Mouse (Mus musculus): Measurements from ENCODE around the gene Mfrp. TPM values are rescaled to one million over a fixed set of nuclear protein-coding genes. Genes with fewer than 3 reads are reported as not detected.

The Mfrp gene
- polyA plus RNA-seq, 1 experiment = 0.05 TPM

GRCm38 (mm10) chr9:44114453-44114852 lies 12.9 kb downstream of the Mfrp start:
- H3ac ChIP-seq (ENCODE audit: control insufficient read depth, insufficient read length, low read depth) = no peak overlapping the region
- TF ChIP-seq MYOD1 (IDR thresholded peaks at IDR 0.05; ENCODE audit: control insufficient read depth, insufficient read length, low read depth) (no peak), FOSL1 (IDR thresholded peaks at IDR 0.05; ENCODE audit: insufficient read depth, low read length, poor library complexity, severe bottlenecking) (no peak), MAX (IDR thresholded peaks at IDR 0.05) (no peak), USF1 (IDR thresholded peaks at IDR 0.05; ENCODE audit: low read depth) (no peak), CEBPB (IDR thresholded peaks at IDR 0.05; ENCODE audit: low read depth) (no peak)
- no peaks in the 10 kb centered on the region for H3K36me3 ChIP-seq (ENCODE audit: control insufficient read depth, insufficient read depth)
- peaks cover 3% of the 10 kb centered on the region for H3K79me3 ChIP-seq (ENCODE audit: low read depth)
- H3K27me3 ChIP-seq (ENCODE audit: control insufficient read depth, insufficient read depth, insufficient read length) = no peaks in the 10 kb centered on the region
- peaks cover 29% of the 10 kb centered on the region for H3K79me2 ChIP-seq (ENCODE audit: control insufficient read depth, insufficient read depth)
- no peak overlapping the region for H3K4me3 ChIP-seq (ENCODE audit: insufficient read depth, poor library complexity, severe bottlenecking)

- TF ChIP-seq MYOG (IDR thresholded peaks at IDR 0.05; ENCODE audit: control insufficient read depth, extremely low read depth, insufficient read length) (no peak), FOSL1 (IDR thresholded peaks at IDR 0.05; ENCODE audit: insufficient read depth, low read length, poor library complexity, severe bottlenecking) (no peak), CEBPB (IDR thresholded peaks at IDR 0.05; ENCODE audit: low read depth) (no peak), USF1 (IDR thresholded peaks at IDR 0.05; ENCODE audit: low read depth) (no peak), MAX (IDR thresholded peaks at IDR 0.05) (no peak), MYOD1 (IDR thresholded peaks at IDR 0.05; ENCODE audit: control insufficient read depth, insufficient read length, low read depth) (no peak), CTCF (IDR thresholded peaks at IDR 0.05; ENCODE audit: control insufficient read depth, insufficient read depth, insufficient read length) (no peak)
- H3K4me3 ChIP-seq (ENCODE audit: insufficient read depth, poor library complexity, severe bottlenecking) = no peak overlapping the region
- H3K36me3 ChIP-seq (ENCODE audit: control insufficient read depth, insufficient read depth) = no peaks in the 10 kb centered on the region
- no peaks in the 10 kb centered on the region for H3K27me3 ChIP-seq (ENCODE audit: control insufficient read depth, insufficient read depth, insufficient read length)
- H3K79me2 ChIP-seq (ENCODE audit: control insufficient read depth, insufficient read depth) = peaks cover 18% of the 10 kb centered on the region
- H3ac ChIP-seq (ENCODE audit: control insufficient read depth, insufficient read length, low read depth) = no peak overlapping the region
- no peaks in the 10 kb centered on the region for H3K79me3 ChIP-seq (ENCODE audit: low read depth)
Observed at GRCm38 (mm10) chr9:44115599-44115998, 14.1 kb downstream of the Mfrp start.

GRCm38 (mm10) chr9:44116182-44116581 lies 14.7 kb downstream of the Mfrp start:
- Histone ChIP-seq H3K79me3 (ENCODE audit: low read depth) (no peaks in the 10 kb centered on the region), H3K79me2 (ENCODE audit: control insufficient read depth, insufficient read depth) (peaks cover 12% of the 10 kb centered on the region), H3ac (ENCODE audit: control insufficient read depth, insufficient read length, low read depth) (no peak overlapping the region), H3K4me3 (ENCODE audit: insufficient read depth, poor library complexity, severe bottlenecking) (no peak overlapping the region), H3K27me3 (ENCODE audit: control insufficient read depth, insufficient read depth, insufficient read length) (no peaks in the 10 kb centered on the region), H3K36me3 (ENCODE audit: control insufficient read depth, insufficient read depth) (no peaks in the 10 kb centered on the region)
- TF ChIP-seq MYOG (IDR thresholded peaks at IDR 0.05; ENCODE audit: control insufficient read depth, extremely low read depth, insufficient read length) (no peak), CTCF (IDR thresholded peaks at IDR 0.05; ENCODE audit: control insufficient read depth, insufficient read depth, insufficient read length) (no peak), USF1 (IDR thresholded peaks at IDR 0.05; ENCODE audit: low read depth) (no peak), CEBPB (IDR thresholded peaks at IDR 0.05; ENCODE audit: low read depth) (no peak), FOSL1 (IDR thresholded peaks at IDR 0.05; ENCODE audit: insufficient read depth, low read length, poor library complexity, severe bottlenecking) (no peak), MYOD1 (IDR thresholded peaks at IDR 0.05; ENCODE audit: control insufficient read depth, insufficient read length, low read depth) (no peak), MAX (IDR thresholded peaks at IDR 0.05) (no peak)

- TF ChIP-seq CTCF (IDR thresholded peaks at IDR 0.05; ENCODE audit: control insufficient read depth, insufficient read depth, insufficient read length) (peak; percentile 20), MYOD1 (IDR thresholded peaks at IDR 0.05; ENCODE audit: control insufficient read depth, insufficient read length, low read depth) (no peak)
- Histone ChIP-seq H3K79me2 (ENCODE audit: control insufficient read depth, insufficient read depth) (no peaks in the 10 kb centered on the region), H3K27me3 (ENCODE audit: control insufficient read depth, insufficient read depth, insufficient read length) (no peaks in the 10 kb centered on the region), H3K4me3 (ENCODE audit: insufficient read depth, poor library complexity, severe bottlenecking) (no peak overlapping the region), H3ac (ENCODE audit: control insufficient read depth, insufficient read length, low read depth) (no peak overlapping the region), H3K36me3 (ENCODE audit: control insufficient read depth, insufficient read depth) (no peaks in the 10 kb centered on the region), H3K79me3 (ENCODE audit: low read depth) (no peaks in the 10 kb centered on the region)
Observed at GRCm38 (mm10) chr9:44119011-44119410, 17.5 kb downstream of the Mfrp start.

- no peaks in the 10 kb centered on the region for H3K36me3 ChIP-seq (ENCODE audit: control insufficient read depth, insufficient read depth)
- no peaks in the 10 kb centered on the region for H3K79me2 ChIP-seq (ENCODE audit: control insufficient read depth, insufficient read depth)
- TF ChIP-seq MYOG (IDR thresholded peaks at IDR 0.05; ENCODE audit: control insufficient read depth, extremely low read depth, insufficient read length) = no peak
- TF ChIP-seq CTCF (IDR thresholded peaks at IDR 0.05; ENCODE audit: control insufficient read depth, insufficient read depth, insufficient read length) = no peak
- TF ChIP-seq USF1 (IDR thresholded peaks at IDR 0.05; ENCODE audit: low read depth) = no peak
- no peak for TF ChIP-seq FOSL1 (IDR thresholded peaks at IDR 0.05; ENCODE audit: insufficient read depth, low read length, poor library complexity, severe bottlenecking)
- no peak overlapping the region for H3K4me3 ChIP-seq (ENCODE audit: insufficient read depth, poor library complexity, severe bottlenecking)
- H3ac ChIP-seq (ENCODE audit: control insufficient read depth, insufficient read length, low read depth) = no peak overlapping the region
- no peaks in the 10 kb centered on the region for H3K79me3 ChIP-seq (ENCODE audit: low read depth)
- H3K27me3 ChIP-seq (ENCODE audit: control insufficient read depth, insufficient read depth, insufficient read length) = no peaks in the 10 kb centered on the region
Observed at GRCm38 (mm10) chr9:44119948-44120465, 18.5 kb downstream of the Mfrp start.

- Histone ChIP-seq H3K79me2 (ENCODE audit: control insufficient read depth, insufficient read depth) (no peaks in the 10 kb centered on the region), H3K79me3 (ENCODE audit: low read depth) (no peaks in the 10 kb centered on the region), H3ac (ENCODE audit: control insufficient read depth, insufficient read length, low read depth) (no peak overlapping the region), H3K36me3 (ENCODE audit: control insufficient read depth, insufficient read depth) (no peaks in the 10 kb centered on the region), H3K4me3 (ENCODE audit: insufficient read depth, poor library complexity, severe bottlenecking) (no peak overlapping the region), H3K27me3 (ENCODE audit: control insufficient read depth, insufficient read depth, insufficient read length) (no peaks in the 10 kb centered on the region)
- TF ChIP-seq CTCF (IDR thresholded peaks at IDR 0.05; ENCODE audit: control insufficient read depth, insufficient read depth, insufficient read length) = no peak
- TF ChIP-seq CEBPB (IDR thresholded peaks at IDR 0.05; ENCODE audit: low read depth) = no peak
- TF ChIP-seq USF1 (IDR thresholded peaks at IDR 0.05; ENCODE audit: low read depth) = no peak
- TF ChIP-seq MYOG (IDR thresholded peaks at IDR 0.05; ENCODE audit: control insufficient read depth, extremely low read depth, insufficient read length) = no peak
- no peak for TF ChIP-seq MAX (IDR thresholded peaks at IDR 0.05)
Observed at GRCm38 (mm10) chr9:44124317-44124716, 22.8 kb downstream of the Mfrp start.

Data from C2C12 (cell line).